Mouse (Mus musculus): ENCODE measurements around the gene Mrpl30. TPM values are rescaled to one million over a fixed set of nuclear protein-coding genes. Genes with fewer than 3 reads are reported as not detected.

Gene Mrpl30
- polyA plus RNA-seq, 1 experiment from 2014 or later, result 251 TPM

DNA sequence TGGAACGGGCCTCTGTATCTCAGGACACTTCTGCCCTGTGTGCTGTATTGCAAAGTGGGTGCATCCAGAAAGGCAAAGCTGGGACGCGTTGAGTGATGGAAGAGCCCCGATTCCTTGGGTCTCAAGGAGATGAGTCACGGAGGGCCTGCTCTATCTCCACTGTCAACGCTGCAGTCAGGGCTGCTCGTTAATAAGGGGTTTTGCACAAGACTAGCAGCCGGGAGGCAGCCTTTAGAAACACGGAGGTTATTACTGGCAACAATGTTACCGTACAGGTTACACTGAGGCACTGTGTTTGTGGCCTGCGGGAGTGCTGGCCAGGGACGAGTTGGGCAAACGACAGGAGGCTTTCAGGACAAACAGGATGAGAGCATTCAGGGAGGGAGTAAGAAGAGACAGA lies 27.4 kb downstream of the Mrpl30 start:
- H3K4me3 ChIP-seq, result no peak overlapping the region
- no peaks in the 10 kb centered on the region for H3K9me3 ChIP-seq (replicated peaks)
- WGBS, result 83% methylated on average over 13 of the region's 13 CpGs
- H3K27ac ChIP-seq (replicated peaks), result no peak overlapping the region
- H3K36me3 ChIP-seq, result no peaks in the 10 kb centered on the region
- no peak for DNase-seq (ENCODE audit: low spot score)
- H3K4me1 ChIP-seq, result no peaks in the 10 kb centered on the region
- H3K27me3 ChIP-seq (ENCODE audit: low read depth, poor library complexity, severe bottlenecking), result no peaks in the 10 kb centered on the region

DNA sequence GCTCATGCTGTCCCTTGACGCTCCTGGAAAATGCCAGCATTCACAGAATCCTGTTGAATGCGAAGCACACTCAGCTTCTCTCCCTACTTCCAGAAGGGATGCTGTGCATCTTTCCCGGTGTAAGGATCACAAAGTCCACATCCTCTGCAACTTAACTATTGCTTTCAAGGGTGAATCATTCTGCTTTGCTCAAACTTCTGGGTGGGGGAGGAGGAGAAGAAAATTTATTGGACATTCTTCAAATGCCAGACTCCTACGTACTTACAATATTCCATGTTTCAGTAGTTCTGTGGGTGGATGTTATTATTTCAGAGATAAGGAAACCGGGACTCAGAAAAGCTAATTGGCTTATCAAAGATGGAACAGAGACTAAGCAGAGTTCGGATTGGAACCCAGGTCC lies 27.8 kb downstream of the Mrpl30 start:
- no peak overlapping the region for H3K4me3 ChIP-seq
- no peak for DNase-seq (ENCODE audit: low spot score)
- no peaks in the 10 kb centered on the region for H3K4me1 ChIP-seq
- no peaks in the 10 kb centered on the region for H3K36me3 ChIP-seq
- WGBS, result 87% methylated on average over 6 of the region's 6 CpGs
- H3K9me3 ChIP-seq (replicated peaks), result no peaks in the 10 kb centered on the region
- no peak overlapping the region for H3K27ac ChIP-seq (replicated peaks)
- no peaks in the 10 kb centered on the region for H3K27me3 ChIP-seq (ENCODE audit: low read depth, poor library complexity, severe bottlenecking)

DNA sequence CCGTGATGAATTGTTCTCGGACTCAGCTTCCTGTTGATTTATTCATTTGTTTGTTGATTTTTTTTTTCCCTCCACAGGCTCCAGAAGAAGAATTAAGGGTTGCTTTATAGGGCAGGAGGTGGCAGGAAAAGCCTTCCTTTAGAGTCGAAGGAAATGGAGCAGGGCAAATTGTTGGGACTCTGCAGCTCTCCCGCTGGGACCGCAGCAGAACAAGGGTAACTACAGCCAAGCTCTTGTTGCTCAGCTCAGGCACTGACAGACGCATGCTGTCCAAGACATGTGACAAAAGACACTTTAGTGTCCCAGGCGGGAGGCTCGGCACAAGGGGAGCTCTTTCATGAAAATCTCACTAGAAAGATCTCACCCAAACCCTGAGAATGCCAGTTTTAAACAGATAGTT lies 32.3 kb downstream of the Mrpl30 start:
- no peaks in the 10 kb centered on the region for H3K9me3 ChIP-seq (replicated peaks)
- no peak overlapping the region for H3K4me3 ChIP-seq
- no peak for DNase-seq (ENCODE audit: low spot score)
- no peak overlapping the region for H3K27ac ChIP-seq (replicated peaks)
- H3K27me3 ChIP-seq (ENCODE audit: low read depth, poor library complexity, severe bottlenecking), result no peaks in the 10 kb centered on the region
- no peaks in the 10 kb centered on the region for H3K4me1 ChIP-seq
- 72% methylated on average over 8 of the region's 8 CpGs for WGBS
- H3K36me3 ChIP-seq, result no peaks in the 10 kb centered on the region

DNA sequence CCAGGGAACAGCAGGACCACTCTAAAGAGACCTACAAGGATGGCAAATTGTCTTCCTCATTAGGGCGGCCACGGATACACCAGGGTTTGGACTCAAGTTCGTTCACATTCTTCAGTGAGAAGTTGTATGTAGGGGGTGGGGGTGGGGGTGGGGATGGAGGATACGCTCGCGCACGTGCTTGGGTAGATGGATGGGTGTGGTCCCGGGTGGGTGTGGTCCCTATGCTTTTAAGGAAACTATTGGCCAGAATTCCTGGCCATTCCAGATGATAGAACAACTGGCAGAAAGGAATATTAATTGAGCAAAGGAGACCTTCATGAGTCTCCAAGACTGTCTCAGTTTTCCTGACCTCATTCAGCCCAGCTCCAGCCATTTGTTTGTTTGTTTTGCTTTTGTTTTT lies 35.7 kb downstream of the Mrpl30 start:
- 80% methylated on average over 8 of the region's 8 CpGs for WGBS
- Histone ChIP-seq H3K9me3 (replicated peaks) (no peaks in the 10 kb centered on the region), H3K4me1 (no peaks in the 10 kb centered on the region), H3K27me3 (ENCODE audit: low read depth, poor library complexity, severe bottlenecking) (no peaks in the 10 kb centered on the region), H3K4me3 (no peak overlapping the region), H3K27ac (replicated peaks) (no peak overlapping the region), H3K36me3 (no peaks in the 10 kb centered on the region)
- DNase-seq (ENCODE audit: low spot score), result no peak

DNA sequence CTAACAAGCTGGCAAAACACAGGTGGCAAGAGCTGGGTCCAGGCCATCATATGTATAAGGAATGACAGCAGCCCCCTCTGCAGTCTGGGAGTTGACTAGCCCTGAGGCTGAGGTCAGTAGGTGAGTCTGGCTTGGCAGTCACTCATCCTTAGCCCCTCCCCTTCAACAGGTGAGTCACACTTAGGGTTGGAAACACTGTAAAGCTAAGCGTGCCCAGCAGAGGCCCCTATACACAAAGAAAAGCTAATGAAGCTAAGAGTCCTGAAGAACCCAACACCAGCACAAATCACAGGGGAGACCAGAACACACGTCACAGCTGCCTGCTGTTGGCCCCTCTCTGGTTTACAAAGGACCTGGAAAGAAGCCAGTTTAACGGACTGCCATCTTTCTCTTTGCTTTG lies 41.5 kb downstream of the Mrpl30 start:
- WGBS, result 22% methylated on average over 3 of the region's 3 CpGs
- no peak overlapping the region for H3K27ac ChIP-seq (replicated peaks)
- H3K9me3 ChIP-seq (replicated peaks), result no peaks in the 10 kb centered on the region
- H3K36me3 ChIP-seq, result no peaks in the 10 kb centered on the region
- no peak for DNase-seq (ENCODE audit: low spot score)
- no peak overlapping the region for H3K4me3 ChIP-seq
- no peaks in the 10 kb centered on the region for H3K4me1 ChIP-seq
- H3K27me3 ChIP-seq (ENCODE audit: low read depth, poor library complexity, severe bottlenecking), result no peaks in the 10 kb centered on the region

Other genes with a start within 250 kb of the Mrpl30 start
- gene 2010300C02Rik, start 170.4 kb upstream of the Mrpl30 start, polyA plus RNA-seq (2016; fragmentation: Nextera tagmentation; extraction: Ambion mirVana), result 0.73 and 0.75 TPM in 2 replicates
- gene Tsga10, start 24.0 kb upstream of the Mrpl30 start, polyA plus RNA-seq (2016; fragmentation: Nextera tagmentation; extraction: Ambion mirVana), result 11.0 and 15.0 TPM in 2 replicates
- gene Lipt1, start 18.7 kb upstream of the Mrpl30 start, polyA plus RNA-seq (2016; fragmentation: Nextera tagmentation; extraction: Ambion mirVana), result 7.3 and 8.9 TPM in 2 replicates
- gene Mitd1, start 66 bp upstream of the Mrpl30 start, polyA plus RNA-seq (2016; fragmentation: Nextera tagmentation; extraction: Ambion mirVana), result 20.8 and 23.1 TPM in 2 replicates
- not detected in 2 replicates for gene Lyg2, start 26.0 kb downstream of the Mrpl30 start, polyA plus RNA-seq (2016; fragmentation: Nextera tagmentation; extraction: Ambion mirVana)
- gene Lyg1, start 67.3 kb downstream of the Mrpl30 start, polyA plus RNA-seq (2016; fragmentation: Nextera tagmentation; extraction: Ambion mirVana), result not detected in 2 replicates
- 154 and 160 TPM in 2 replicates for gene Txndc9, start 107.4 kb downstream of the Mrpl30 start, polyA plus RNA-seq (2016; fragmentation: Nextera tagmentation; extraction: Ambion mirVana)
- 24.7 and 24.9 TPM in 2 replicates for gene Eif5b, start 107.5 kb downstream of the Mrpl30 start, polyA plus RNA-seq (2016; fragmentation: Nextera tagmentation; extraction: Ambion mirVana)
- gene Rev1, start 239.3 kb downstream of the Mrpl30 start, polyA plus RNA-seq (2016; fragmentation: Nextera tagmentation; extraction: Ambion mirVana), result 32.9 and 36.7 TPM in 2 replicates

Data from midbrain, embryonic 10.5 days (tissue).